Mouse (Mus musculus): ENCODE measurements at regions not wholly inside any gene's neighbourhood (a gene's known extent, or its start where the extent isn't known, plus 50 kb on each side); places are given as distances from the start of the nearest gene placed in this dataset.
"Not testable (repeated sequence)": the region's sequence is repeated elsewhere in the genome, so short reads cannot be mapped to it uniquely, and the experiment has no call there.

- intact Hi-C loops (cut with DNase I) = no loop called here
- no peak for DNase-seq (ENCODE audit: extremely low spot score in 1 of 2, low spot score in 2 of 2)
Measured at GRCm38 (mm10) chr6:70160442-70160841, 631.6 kb downstream of the Rpia start.

GRCm38 (mm10) chr6:70155771-70156170 lies 636.3 kb downstream of the Rpia start:
- intact Hi-C loops (cut with DNase I); DNase-seq (ENCODE audit: extremely low spot score in 1 of 2, low spot score in 2 of 2): not testable (repeated sequence)

- DNase-seq (ENCODE audit: extremely low spot score in 1 of 2, low spot score in 2 of 2); intact Hi-C loops (cut with DNase I): not testable (repeated sequence)
Measured at GRCm38 (mm10) chr6:70151098-70151838, 640.8 kb downstream of the Rpia start.

- no peak for DNase-seq (ENCODE audit: extremely low spot score in 1 of 2, low spot score in 2 of 2)
- intact Hi-C loops (cut with DNase I) = no loop called here
Measured at GRCm38 (mm10) chr6:70146986-70147385, 645.0 kb downstream of the Rpia start.

GRCm38 (mm10) chr6:70143341-70143740 lies 648.7 kb downstream of the Rpia start:
- DNase-seq (ENCODE audit: extremely low spot score in 1 of 2, low spot score in 2 of 2); intact Hi-C loops (cut with DNase I): not testable (repeated sequence)

GRCm38 (mm10) chr6:70116811-70117210 lies 675.2 kb downstream of the Rpia start:
- intact Hi-C loops (cut with DNase I) = loop anchor here (5.0 kb wide), 1 partner anchor 185 kb away; no protein-coding TSS in a partner anchor
- DNase-seq (ENCODE audit: extremely low spot score in 1 of 2, low spot score in 2 of 2) = peak in 1 of 2 experiments; percentile 0

- intact Hi-C loops (cut with DNase I) = no loop called here
- DNase-seq (ENCODE audit: extremely low spot score in 1 of 2, low spot score in 2 of 2) = no peak
Measured at GRCm38 (mm10) chr6:70111892-70112291, 680.1 kb downstream of the Rpia start.

- DNase-seq (ENCODE audit: extremely low spot score in 1 of 2, low spot score in 2 of 2); intact Hi-C loops (cut with DNase I): not testable (repeated sequence)
Measured at GRCm38 (mm10) chr6:70109412-70109811, 682.6 kb downstream of the Rpia start.

GRCm38 (mm10) chr6:70103781-70104180 lies 688.3 kb downstream of the Rpia start:
- intact Hi-C loops (cut with DNase I) = no loop called here

GRCm38 (mm10) chr6:70103174-70103573 lies 688.9 kb downstream of the Rpia start:
- DNase-seq (ENCODE audit: extremely low spot score in 1 of 2, low spot score in 2 of 2); intact Hi-C loops (cut with DNase I): not testable (repeated sequence)

More at GRCm38 (mm10) chr6:70103781-70104180, 688.3 kb downstream of the Rpia start:
- no peak for DNase-seq (ENCODE audit: extremely low spot score in 1 of 2, low spot score in 2 of 2)

GRCm38 (mm10) chr6:70088041-70088440 lies 704.0 kb downstream of the Rpia start:
- DNase-seq (ENCODE audit: extremely low spot score in 1 of 2, low spot score in 2 of 2) = no peak
- intact Hi-C loops (cut with DNase I) = no loop called here

- DNase-seq (ENCODE audit: extremely low spot score in 1 of 2, low spot score in 2 of 2) = no peak
- intact Hi-C loops (cut with DNase I) = no loop called here
Measured at GRCm38 (mm10) chr6:70073841-70074240, 718.2 kb downstream of the Rpia start.

- intact Hi-C loops (cut with DNase I) = no loop called here
- DNase-seq (ENCODE audit: extremely low spot score in 1 of 2, low spot score in 2 of 2) = no peak
Measured at GRCm38 (mm10) chr6:70072007-70072406, 720.0 kb downstream of the Rpia start.

- intact Hi-C loops (cut with DNase I) = no loop called here
- no peak for DNase-seq (ENCODE audit: extremely low spot score in 1 of 2, low spot score in 2 of 2)
Measured at GRCm38 (mm10) chr6:70067716-70068415, 724.2 kb downstream of the Rpia start.

- DNase-seq (ENCODE audit: extremely low spot score in 1 of 2, low spot score in 2 of 2) = no peak
- intact Hi-C loops (cut with DNase I) = no loop called here
Measured at GRCm38 (mm10) chr6:70059028-70059427, 733.0 kb downstream of the Rpia start.

- DNase-seq (ENCODE audit: extremely low spot score in 1 of 2, low spot score in 2 of 2) = no peak
- intact Hi-C loops (cut with DNase I) = no loop called here
Measured at GRCm38 (mm10) chr6:70058374-70058773, 733.7 kb downstream of the Rpia start.

- no peak for DNase-seq (ENCODE audit: extremely low spot score in 1 of 2, low spot score in 2 of 2)
- intact Hi-C loops (cut with DNase I) = no loop called here
Measured at GRCm38 (mm10) chr6:70040894-70041293, 751.1 kb downstream of the Rpia start.

GRCm38 (mm10) chr6:70033674-70034073 lies 758.4 kb downstream of the Rpia start:
- no peak for DNase-seq (ENCODE audit: extremely low spot score in 1 of 2, low spot score in 2 of 2)

GRCm38 (mm10) chr6:70011555-70011954 lies 780.5 kb downstream of the Rpia start:
- no peak for DNase-seq (ENCODE audit: extremely low spot score in 1 of 2, low spot score in 2 of 2)
- intact Hi-C loops (cut with DNase I) = no loop called here

More at GRCm38 (mm10) chr6:70033674-70034073, 758.4 kb downstream of the Rpia start:
- intact Hi-C loops (cut with DNase I) = no loop called here
